Mouse (Mus musculus) brown adipose tissue, adult 24 weeks (tissue): ENCODE results near the gene Hist2h4. TPM values are rescaled to one million over a fixed set of nuclear protein-coding genes. Genes with fewer than 3 reads are reported as not detected.
"Not testable (repeated sequence)": the region's sequence is repeated elsewhere in the genome, so short reads cannot be mapped to it uniquely, and the experiment has no call there.

Experiments
- H3K27ac ChIP-seq: fragments of 200-500 bp; replicated peaks from 2 replicates; pipeline ENCODE4 v1.5.1; 2012; ENCODE audit warnings: low read depth, mild to moderate bottlenecking, low read length
- H3K4me1 ChIP-seq: fragments of 200-500 bp; 2 replicates; pipeline ENCODE4 v1.6.1; 2012; ENCODE audit warnings: low read length, mixed read lengths; ENCODE audit not compliant: control insufficient read depth, insufficient read depth, insufficient read length
- H3K4me3 ChIP-seq: fragments of 200-500 bp; 2 replicates; pipeline ENCODE4 v1.5.1; 2012; ENCODE audit warnings: low read depth, mild to moderate bottlenecking, low read length, moderate library complexity; ENCODE audit not compliant: insufficient read depth
- polyA plus RNA-seq: library from polyadenylated mRNA; stranded (reverse); fragments of >200 nt; gene quantifications from 2 replicates; pipeline ENCODE4 v1.2.4, GENCODE M21; 2012; ENCODE audit not compliant: missing spikeins, insufficient read depth, insufficient read length

Hist2h4 gene
- polyA plus RNA-seq, 1 experiment: 0.83 TPM

- Histone ChIP-seq H3K27ac (peak overlapping the region; percentile 41), H3K4me3 (peak overlapping the region; percentile 94), H3K4me1 (peaks cover 5% of the 10 kb centered on the region; the same call in 1 of the 2 replicates)
These were observed 1.5 kb downstream of the Hist2h4 start for GRCm38 (mm10) chr3:96261623-96262022.

GRCm38 (mm10) chr3:96260220-96260619, 2.9 kb downstream of the Hist2h4 start:
- H3K27ac ChIP-seq: no peak overlapping the region
- no peak overlapping the region for H3K4me3 ChIP-seq
- peaks cover 7% of the 10 kb centered on the region; the same call in 1 of the 2 replicates for H3K4me1 ChIP-seq

GRCm38 (mm10) chr3:96257190-96257589, 5.9 kb downstream of the Hist2h4 start:
- Histone ChIP-seq H3K27ac (no peak overlapping the region), H3K4me3 (no peak overlapping the region), H3K4me1 (0 out of 2 replicates have a peak, but pooled peaks cover 2% of the 10 kb centered on the region)

- Histone ChIP-seq H3K27ac (no peak overlapping the region), H3K4me1 (0 out of 2 replicates have a peak, but pooled peaks cover 2% of the 10 kb centered on the region), H3K4me3 (no peak overlapping the region)
These were observed 7.1 kb downstream of the Hist2h4 start for GRCm38 (mm10) chr3:96255926-96256593.

GRCm38 (mm10) chr3:96254683-96255355, 8.3 kb downstream of the Hist2h4 start:
- Histone ChIP-seq H3K4me1 (0 out of 2 replicates have a peak, but pooled peaks cover 2% of the 10 kb centered on the region), H3K4me3 (no peak overlapping the region), H3K27ac (no peak overlapping the region)

GRCm38 (mm10) chr3:96251787-96252186, 11.3 kb downstream of the Hist2h4 start:
- Histone ChIP-seq H3K4me1 (0 out of 2 replicates have a peak, but pooled peaks cover 2% of the 10 kb centered on the region), H3K4me3 (no peak overlapping the region), H3K27ac (no peak overlapping the region)

GRCm38 (mm10) chr3:96250890-96251289, 12.2 kb downstream of the Hist2h4 start:
- H3K4me1 ChIP-seq: no peaks in the 10 kb centered on the region
- H3K27ac ChIP-seq: no peak overlapping the region
- H3K4me3 ChIP-seq: no peak overlapping the region

- H3K4me1 ChIP-seq: peaks cover 5% of the 10 kb centered on the region
- H3K27ac ChIP-seq: no peak overlapping the region
- H3K4me3 ChIP-seq: no peak overlapping the region
These were observed 14.1 kb downstream of the Hist2h4 start for GRCm38 (mm10) chr3:96249034-96249345.

- no peak overlapping the region for H3K27ac ChIP-seq
- H3K4me1 ChIP-seq: peaks cover 8% of the 10 kb centered on the region
- H3K4me3 ChIP-seq: no peak overlapping the region
These were observed 14.7 kb downstream of the Hist2h4 start for GRCm38 (mm10) chr3:96248141-96249033.

GRCm38 (mm10) chr3:96247356-96248140, 15.6 kb downstream of the Hist2h4 start:
- Histone ChIP-seq H3K27ac (no peak overlapping the region), H3K4me1 (peaks cover 8% of the 10 kb centered on the region), H3K4me3 (no peak overlapping the region)

GRCm38 (mm10) chr3:96246427-96246856, 16.7 kb downstream of the Hist2h4 start, which contains the start of gene Hist2h3c1:
Gene Hist2h3c1, plus strand, starts transcription at chr3:96246685.
- H3K27ac ChIP-seq: peak within 1 kb of the TSS; percentile 70
- H3K4me3 ChIP-seq: peak within 1 kb of the TSS; percentile 61
- not testable (repeated sequence) for H3K4me1 ChIP-seq

GRCm38 (mm10) chr3:96246018-96246417, 17.1 kb downstream of the Hist2h4 start:
- Histone ChIP-seq H3K27ac (peak overlapping the region; percentile 70), H3K4me3 (peak overlapping the region; percentile 61)
- H3K4me1 ChIP-seq: not testable (repeated sequence)

- not testable (repeated sequence) for H3K4me1 ChIP-seq
- peak within 1 kb of the TSS; percentile 100 for H3K27ac ChIP-seq
- peak within 1 kb of the TSS; percentile 86 for H3K4me3 ChIP-seq
These were observed 17.9 kb downstream of the Hist2h4 start, which contains the start of gene Hist2h2aa1 for GRCm38 (mm10) chr3:96245003-96245886. Gene Hist2h2aa1, plus strand, starts transcription at chr3:96245497.
